Mouse (Mus musculus): ENCODE data around the gene Zdhhc13. TPM values are rescaled to one million over a fixed set of nuclear protein-coding genes. Genes with fewer than 3 reads are reported as not detected.

Zdhhc13 gene
- polyA plus RNA-seq, 1 experiment = 21.3 TPM

DNA sequence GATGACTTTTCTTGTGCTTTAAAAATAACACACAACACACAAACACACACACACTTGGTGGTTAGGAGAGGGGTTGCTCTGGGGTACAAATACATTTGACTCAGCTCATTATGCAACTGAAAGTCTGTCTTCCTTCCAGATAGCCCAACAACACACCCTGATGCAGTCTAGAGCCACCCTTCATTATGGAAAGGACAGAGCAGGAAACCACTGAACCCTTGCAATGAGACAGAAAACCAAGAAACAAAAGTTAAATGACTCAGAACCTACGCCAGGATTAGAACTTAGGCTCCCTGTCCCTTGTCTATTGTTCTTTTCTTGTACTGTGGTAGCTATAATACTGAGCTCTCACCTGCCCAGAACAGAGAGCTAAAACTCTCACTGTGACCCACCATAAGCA is 28.0 kb upstream of the Zdhhc13 start:
- no peak for TF ChIP-seq POLR2A (IDR thresholded peaks at IDR 0.05; ENCODE audit: extremely low read depth, insufficient read depth, low read length)
- no peak for TF ChIP-seq CTCF (IDR thresholded peaks at IDR 0.05; ENCODE audit: extremely low read depth, insufficient read depth, low read length)

DNA sequence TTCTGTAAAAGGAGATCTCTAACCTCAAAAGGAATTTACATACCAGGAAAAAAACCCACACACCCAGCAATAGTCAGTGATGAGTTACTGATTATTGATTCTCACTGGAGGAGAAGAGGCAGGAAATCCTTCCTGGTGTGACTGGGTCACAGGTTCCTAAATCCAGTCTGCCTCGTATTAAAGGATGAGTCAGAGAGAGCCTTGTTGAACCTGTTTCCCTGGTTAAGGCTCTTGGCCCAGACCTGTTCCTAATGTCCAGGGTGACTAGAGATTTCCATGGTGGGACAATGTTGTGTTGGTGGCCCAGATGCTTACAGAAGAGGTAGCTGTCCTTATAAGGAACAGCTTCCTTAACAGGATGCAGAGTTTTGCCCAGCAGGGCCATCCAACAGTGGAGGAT is 26.5 kb upstream of the Zdhhc13 start:
- TF ChIP-seq CTCF (IDR thresholded peaks at IDR 0.05; ENCODE audit: extremely low read depth, insufficient read depth, low read length) (no peak), POLR2A (IDR thresholded peaks at IDR 0.05; ENCODE audit: extremely low read depth, insufficient read depth, low read length) (no peak)

More for the DNA sequence above, 28.0 kb upstream of the Zdhhc13 start:
- H3K4me3 ChIP-seq (ENCODE audit: insufficient read depth, low read length) = no peak overlapping the region
- H3K27ac ChIP-seq (ENCODE audit: insufficient read depth, low read length) = no peak overlapping the region
- no peaks in the 10 kb centered on the region for H3K4me1 ChIP-seq (ENCODE audit: control insufficient read depth, insufficient read depth, low read length)

GRCm38 (mm10) chr7:48762721-48763120 is 26.1 kb upstream of the Zdhhc13 start:
- no peaks in the 10 kb centered on the region for H3K4me1 ChIP-seq (ENCODE audit: control insufficient read depth, insufficient read depth, low read length)
- no peak overlapping the region for H3K4me3 ChIP-seq (ENCODE audit: insufficient read depth, low read length)
- H3K27ac ChIP-seq (ENCODE audit: insufficient read depth, low read length) = no peak overlapping the region
- TF ChIP-seq CTCF (IDR thresholded peaks at IDR 0.05; ENCODE audit: extremely low read depth, insufficient read depth, low read length) = no peak
- TF ChIP-seq POLR2A (IDR thresholded peaks at IDR 0.05; ENCODE audit: extremely low read depth, insufficient read depth, low read length) = no peak

More for the DNA sequence above, 26.5 kb upstream of the Zdhhc13 start:
- H3K27ac ChIP-seq (ENCODE audit: insufficient read depth, low read length) = no peak overlapping the region
- H3K4me3 ChIP-seq (ENCODE audit: insufficient read depth, low read length) = no peak overlapping the region
- H3K4me1 ChIP-seq (ENCODE audit: control insufficient read depth, insufficient read depth, low read length) = no peaks in the 10 kb centered on the region

GRCm38 (mm10) chr7:48765959-48766358 is 22.8 kb upstream of the Zdhhc13 start:
- TF ChIP-seq POLR2A (IDR thresholded peaks at IDR 0.05; ENCODE audit: extremely low read depth, insufficient read depth, low read length) (no peak), CTCF (IDR thresholded peaks at IDR 0.05; ENCODE audit: extremely low read depth, insufficient read depth, low read length) (no peak)
- Histone ChIP-seq H3K4me1 (ENCODE audit: control insufficient read depth, insufficient read depth, low read length) (no peaks in the 10 kb centered on the region), H3K4me3 (ENCODE audit: insufficient read depth, low read length) (no peak overlapping the region), H3K27ac (ENCODE audit: insufficient read depth, low read length) (no peak overlapping the region)

- TF ChIP-seq POLR2A (IDR thresholded peaks at IDR 0.05; ENCODE audit: extremely low read depth, insufficient read depth, low read length) = no peak
- TF ChIP-seq CTCF (IDR thresholded peaks at IDR 0.05; ENCODE audit: extremely low read depth, insufficient read depth, low read length) = no peak
- H3K27ac ChIP-seq (ENCODE audit: insufficient read depth, low read length) = no peak overlapping the region
- H3K4me1 ChIP-seq (ENCODE audit: control insufficient read depth, insufficient read depth, low read length) = no peaks in the 10 kb centered on the region
- no peak overlapping the region for H3K4me3 ChIP-seq (ENCODE audit: insufficient read depth, low read length)
Measured at GRCm38 (mm10) chr7:48769721-48770120, 19.1 kb upstream of the Zdhhc13 start.

DNA sequence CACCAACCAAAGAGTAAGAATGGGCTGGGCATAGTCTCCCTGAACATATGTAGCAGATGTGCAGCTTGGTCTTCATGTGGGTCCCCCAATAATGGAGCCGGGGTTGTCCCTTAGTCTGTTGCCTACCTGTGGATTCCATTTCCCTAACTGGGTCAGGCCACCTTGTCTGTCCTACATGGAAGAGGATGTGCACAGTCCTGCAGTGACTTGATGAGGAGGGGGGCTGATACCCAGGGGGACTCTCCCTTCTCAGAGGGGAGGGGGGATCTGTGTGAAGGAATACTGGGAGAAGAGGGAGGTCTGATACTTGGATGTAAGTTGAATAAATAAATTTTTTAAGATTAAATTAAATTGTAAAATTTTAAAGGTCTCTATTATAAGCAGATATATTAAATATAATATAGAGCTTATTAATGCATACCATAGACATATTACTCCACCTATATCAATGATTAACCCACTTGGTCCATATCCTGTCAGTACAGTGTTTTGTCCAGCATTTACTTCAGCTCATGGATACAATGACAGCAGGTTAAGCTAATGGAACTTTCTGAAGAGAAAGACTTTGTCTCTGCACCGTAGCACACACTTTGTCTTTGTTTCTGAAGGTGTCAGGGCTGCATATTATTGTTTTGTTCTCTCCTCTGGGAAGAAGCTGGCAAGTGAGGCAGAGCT is 16.6 kb upstream of the Zdhhc13 start:
- Histone ChIP-seq H3K4me1 (ENCODE audit: control insufficient read depth, insufficient read depth, low read length) (no peaks in the 10 kb centered on the region), H3K27ac (ENCODE audit: insufficient read depth, low read length) (no peak overlapping the region), H3K4me3 (ENCODE audit: insufficient read depth, low read length) (no peak overlapping the region)
- no peak for TF ChIP-seq POLR2A (IDR thresholded peaks at IDR 0.05; ENCODE audit: extremely low read depth, insufficient read depth, low read length)
- TF ChIP-seq CTCF (IDR thresholded peaks at IDR 0.05; ENCODE audit: extremely low read depth, insufficient read depth, low read length) = no peak

DNA sequence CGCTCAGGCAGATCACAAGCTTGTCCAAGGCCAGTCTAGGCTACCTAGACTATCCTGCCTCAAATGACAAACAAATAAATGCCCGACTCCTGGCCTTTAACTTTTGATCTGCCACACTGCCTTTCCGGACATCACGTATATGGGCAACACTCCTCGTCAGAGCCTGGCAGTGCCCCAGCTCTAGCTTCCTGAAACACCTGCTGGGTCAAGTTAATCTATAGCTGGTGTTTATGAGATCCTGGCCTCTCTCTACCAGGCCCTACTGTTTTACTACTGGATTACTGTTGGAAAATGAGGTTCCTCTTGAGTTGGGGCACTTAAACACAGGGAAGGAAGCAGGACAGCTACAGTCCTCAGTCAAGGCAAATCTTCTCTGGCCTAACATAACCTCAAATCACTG is 15.5 kb upstream of the Zdhhc13 start:
- Histone ChIP-seq H3K4me3 (ENCODE audit: insufficient read depth, low read length) (no peak overlapping the region), H3K4me1 (ENCODE audit: control insufficient read depth, insufficient read depth, low read length) (no peaks in the 10 kb centered on the region), H3K27ac (ENCODE audit: insufficient read depth, low read length) (no peak overlapping the region)
- no peak for TF ChIP-seq CTCF (IDR thresholded peaks at IDR 0.05; ENCODE audit: extremely low read depth, insufficient read depth, low read length)
- no peak for TF ChIP-seq POLR2A (IDR thresholded peaks at IDR 0.05; ENCODE audit: extremely low read depth, insufficient read depth, low read length)

- Histone ChIP-seq H3K27ac (ENCODE audit: insufficient read depth, low read length) (no peak overlapping the region), H3K4me1 (ENCODE audit: control insufficient read depth, insufficient read depth, low read length) (no peaks in the 10 kb centered on the region; the same call in 1 of the 2 replicates), H3K4me3 (ENCODE audit: insufficient read depth, low read length) (no peak overlapping the region)
- TF ChIP-seq POLR2A (IDR thresholded peaks at IDR 0.05; ENCODE audit: extremely low read depth, insufficient read depth, low read length) (no peak), CTCF (IDR thresholded peaks at IDR 0.05; ENCODE audit: extremely low read depth, insufficient read depth, low read length) (no peak)
Measured at GRCm38 (mm10) chr7:48774633-48775032, 14.2 kb upstream of the Zdhhc13 start.

DNA sequence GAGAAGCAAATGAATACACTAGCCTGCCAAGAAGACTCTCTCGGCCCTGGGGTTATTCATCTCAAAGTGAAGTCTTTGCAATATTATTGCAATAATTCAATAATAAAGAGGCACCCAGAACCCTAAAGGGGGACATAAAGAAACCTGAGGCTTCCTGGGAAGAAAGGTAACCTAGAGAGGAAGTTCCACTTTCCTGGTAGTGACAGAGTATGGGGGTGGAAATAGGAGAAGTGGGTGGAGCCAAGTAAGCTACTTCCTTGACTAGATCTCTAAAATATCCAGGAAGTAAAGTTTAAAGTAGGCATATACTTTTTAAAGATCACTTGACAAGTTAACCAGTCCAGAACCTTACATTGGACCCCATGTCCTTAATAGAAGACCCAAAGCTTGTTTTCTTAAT is 13.4 kb upstream of the Zdhhc13 start:
- Histone ChIP-seq H3K4me1 (ENCODE audit: control insufficient read depth, insufficient read depth, low read length) (no peaks in the 10 kb centered on the region; the same call in 1 of the 2 replicates), H3K27ac (ENCODE audit: insufficient read depth, low read length) (no peak overlapping the region), H3K4me3 (ENCODE audit: insufficient read depth, low read length) (no peak overlapping the region)
- no peak for TF ChIP-seq POLR2A (IDR thresholded peaks at IDR 0.05; ENCODE audit: extremely low read depth, insufficient read depth, low read length)
- TF ChIP-seq CTCF (IDR thresholded peaks at IDR 0.05; ENCODE audit: extremely low read depth, insufficient read depth, low read length) = no peak

GRCm38 (mm10) chr7:48777721-48778504 is 10.9 kb upstream of the Zdhhc13 start:
- no peak for TF ChIP-seq POLR2A (IDR thresholded peaks at IDR 0.05; ENCODE audit: extremely low read depth, insufficient read depth, low read length)
- H3K27ac ChIP-seq (ENCODE audit: insufficient read depth, low read length) = no peak overlapping the region
- no peak overlapping the region for H3K4me3 ChIP-seq (ENCODE audit: insufficient read depth, low read length)
- no peaks in the 10 kb centered on the region; the same call in 1 of the 2 replicates for H3K4me1 ChIP-seq (ENCODE audit: control insufficient read depth, insufficient read depth, low read length)
